Mouse (Mus musculus) midbrain, postnatal 0 days (tissue): ENCODE measurements around the gene Ccl24. TPM values are rescaled to one million over a fixed set of nuclear protein-coding genes. Genes with fewer than 3 reads are reported as not detected.

Source experiments
- ATAC-seq: fragments of 200-750 bp; cut with Nextera tagmentation; 2 replicates; pipeline ENCODE4 v1.8.0; 2017; ENCODE audit warnings: moderate number of reproducible peaks, mild to moderate bottlenecking, moderate TSS enrichment, moderate library complexity; ENCODE audit not compliant: low FRiP score
- DNase-seq: peaks from one replicate; pipeline ENCODE4 v3.0.0-alpha.2; 2015; ENCODE audit warnings: low spot score
- H3K27ac ChIP-seq: fragments of 300-500 bp; sonication (generic); 2 replicates; pipeline ENCODE4 v1.5.1; 2014; ENCODE audit warnings: low read depth, mild to moderate bottlenecking, low read length, mixed read lengths
- H3K27me3 ChIP-seq: fragments of 300-500 bp; sonication (generic); 2 replicates; pipeline ENCODE4 v1.6.1; 2014; ENCODE audit warnings: low read length, control low read depth, mixed read lengths; ENCODE audit not compliant: insufficient read depth
- H3K36me3 ChIP-seq: fragments of 300-500 bp; sonication (generic); 2 replicates; pipeline ENCODE4 v1.6.1; 2014; ENCODE audit warnings: low read length, control low read depth, mixed read lengths; ENCODE audit not compliant: insufficient read depth
- H3K4me1 ChIP-seq: fragments of 300-500 bp; sonication (generic); 2 replicates; pipeline ENCODE4 v1.6.1; 2014; ENCODE audit warnings: mild to moderate bottlenecking, control low read depth, antibody characterized with exemption, low read length, mixed read lengths; ENCODE audit not compliant: insufficient read depth
- H3K4me2 ChIP-seq: fragments of 300-500 bp; sonication (generic); 2 replicates; pipeline ENCODE4 v1.6.1; 2014; ENCODE audit warnings: low read depth, mild to moderate bottlenecking, low read length, mixed read lengths; ENCODE audit not compliant: poor library complexity, severe bottlenecking
- H3K4me3 ChIP-seq: fragments of 300-500 bp; sonication (generic); 2 replicates; pipeline ENCODE4 v1.5.1; 2014; ENCODE audit warnings: low read depth, mild to moderate bottlenecking, low read length, moderate library complexity
- H3K9ac ChIP-seq: fragments of 300-500 bp; sonication (generic); replicated peaks from 2 replicates; pipeline ENCODE4 v1.6.1; 2014; ENCODE audit warnings: mild to moderate bottlenecking, low read length, moderate library complexity, mixed read lengths; ENCODE audit not compliant: poor library complexity, severe bottlenecking
- H3K9me3 ChIP-seq: fragments of 300-500 bp; sonication (generic); 2 replicates; pipeline ENCODE4 v1.6.1; 2016; ENCODE audit warnings: low read length, control low read depth
- CTCF ChIP-seq: IDR thresholded peaks from 2 replicates; pipeline ENCODE4 v1.5.1; 2016; ENCODE audit warnings: antibody characterized with exemption, mild to moderate bottlenecking
- WGBS: fragments of 180-500 bp; shearing (Covaris S2); extraction: QIAGEN DNeasy Blood & Tissue Kit; methylation state at CpG from one replicate; pipeline ENCODE4 v1.1.7; 2014; 5-methylcytosine and 5-hydroxymethylcytosine counted together
- polyA plus RNA-seq: library from polyadenylated mRNA; unstranded; fragments of >200 nt; fragmentation: Nextera tagmentation; extraction: Ambion mirVana; gene quantifications from 2 replicates; pipeline ENCODE4 v1.2.1, GENCODE M21; 2015
- total RNA-seq: library from RNA; depleted of rRNA; stranded (reverse); fragments of >200 nt; gene quantifications from 2 replicates; pipeline ENCODE4 v1.2.3, GENCODE M21; 2014; rRNA removed

The Ccl24 gene
- total and polyA plus RNA-seq, 2 experiments from 2014 or later = 0.66 to 2.4 TPM

- H3K9me3 ChIP-seq = no peaks in the 10 kb centered on the region
- H3K36me3 ChIP-seq = no peaks in the 10 kb centered on the region
- H3K27me3 ChIP-seq = no peaks in the 10 kb centered on the region
- H3K9ac ChIP-seq = no peak overlapping the region
- no peak for ATAC-seq
- TF ChIP-seq CTCF = no peak
- no peak for DNase-seq
- WGBS = 28% methylated on average over 7 of the region's 7 CpGs
- H3K4me2 ChIP-seq = no peak overlapping the region
- no peak overlapping the region for H3K27ac ChIP-seq
- H3K4me3 ChIP-seq = no peak overlapping the region
- H3K4me1 ChIP-seq = no peaks in the 10 kb centered on the region
Measured at GRCm38 (mm10) chr5:135527986-135528385, 44.9 kb downstream of the Ccl24 start.

GRCm38 (mm10) chr5:135524660-135525560 lies 47.9 kb downstream of the Ccl24 start:
- no peaks in the 10 kb centered on the region for H3K9me3 ChIP-seq
- TF ChIP-seq CTCF = no peak
- H3K4me2 ChIP-seq = no peak overlapping the region
- no peak overlapping the region for H3K4me3 ChIP-seq
- H3K27ac ChIP-seq = no peak overlapping the region
- DNase-seq (no peak), ATAC-seq (no peak)
- no peaks in the 10 kb centered on the region for H3K36me3 ChIP-seq
- H3K27me3 ChIP-seq = no peaks in the 10 kb centered on the region
- H3K4me1 ChIP-seq = no peaks in the 10 kb centered on the region
- H3K9ac ChIP-seq = no peak overlapping the region
- WGBS = 78% methylated on average over 11 of the region's 11 CpGs

GRCm38 (mm10) chr5:135524087-135524486 lies 48.8 kb downstream of the Ccl24 start:
- TF ChIP-seq CTCF = no peak
- Histone ChIP-seq H3K4me1 (no peaks in the 10 kb centered on the region), H3K27ac (no peak overlapping the region), H3K9ac (no peak overlapping the region), H3K36me3 (no peaks in the 10 kb centered on the region), H3K4me2 (no peak overlapping the region), H3K9me3 (no peaks in the 10 kb centered on the region), H3K27me3 (no peaks in the 10 kb centered on the region), H3K4me3 (no peak overlapping the region)
- no peak for DNase-seq
- ATAC-seq = no peak
- 89% methylated on average over 2 of the region's 2 CpGs for WGBS

- Histone ChIP-seq H3K4me2 (no peak overlapping the region), H3K4me3 (no peak overlapping the region), H3K27me3 (no peaks in the 10 kb centered on the region), H3K9me3 (no peaks in the 10 kb centered on the region), H3K36me3 (no peaks in the 10 kb centered on the region), H3K4me1 (no peaks in the 10 kb centered on the region), H3K27ac (no peak overlapping the region), H3K9ac (no peak overlapping the region)
- no peak for TF ChIP-seq CTCF
- 88% methylated on average over 9 of the region's 9 CpGs for WGBS
- DNase-seq (no peak), ATAC-seq (no peak)
Measured at GRCm38 (mm10) chr5:135522111-135522722, 50.6 kb downstream of the Ccl24 start.

Other genes with a start within 250 kb of the Ccl24 start
- gene Fkbp6, start 223.0 kb downstream of the Ccl24 start, total RNA-seq = 0.33 and 0.49 TPM in 2 replicates
- gene Fkbp6, start 223.0 kb downstream of the Ccl24 start, polyA plus RNA-seq = 0.12 and 0.36 TPM in 2 replicates
- gene Trim50, start 219.8 kb downstream of the Ccl24 start, total RNA-seq = not detected in 2 replicates
- not detected in 2 replicates for gene Trim50, start 219.8 kb downstream of the Ccl24 start, polyA plus RNA-seq
- gene Nsun5, start 203.1 kb downstream of the Ccl24 start, total RNA-seq = 24.5 and 24.8 TPM in 2 replicates
- gene Nsun5, start 203.1 kb downstream of the Ccl24 start, polyA plus RNA-seq = 16.8 and 19.0 TPM in 2 replicates
- 12.4 and 12.8 TPM in 2 replicates for gene Pom121, start 178.5 kb downstream of the Ccl24 start, total RNA-seq
- 6.7 and 8.5 TPM in 2 replicates for gene Pom121, start 178.5 kb downstream of the Ccl24 start, polyA plus RNA-seq
- 122 and 126 TPM in 2 replicates for gene Hip1, start 27.9 kb downstream of the Ccl24 start, total RNA-seq
- 24.9 and 28.3 TPM in 2 replicates for gene Hip1, start 27.9 kb downstream of the Ccl24 start, polyA plus RNA-seq
- gene Ccl26, start 9.5 kb downstream of the Ccl24 start, total RNA-seq = not detected in 2 replicates
- gene Ccl26, start 9.5 kb downstream of the Ccl24 start, polyA plus RNA-seq = not detected in 2 replicates
- 31.3 and 31.8 TPM in 2 replicates for gene Rhbdd2, start 59.6 kb upstream of the Ccl24 start, total RNA-seq
- gene Rhbdd2, start 59.6 kb upstream of the Ccl24 start, polyA plus RNA-seq = 136 and 143 TPM in 2 replicates
- gene Por, start 97.0 kb upstream of the Ccl24 start, total RNA-seq = 75.2 and 85.5 TPM in 2 replicates
- gene Por, start 97.0 kb upstream of the Ccl24 start, polyA plus RNA-seq = 94.1 and 96.5 TPM in 2 replicates
- gene Tmem120a, start 171.4 kb upstream of the Ccl24 start, total RNA-seq = 44.9 and 67.3 TPM in 2 replicates
- 99.2 and 100 TPM in 2 replicates for gene Tmem120a, start 171.4 kb upstream of the Ccl24 start, polyA plus RNA-seq
- not detected in 2 replicates for gene Styxl1, start 205.3 kb upstream of the Ccl24 start, total RNA-seq
- 0.33 and 0.44 TPM in 2 replicates for gene Styxl1, start 205.3 kb upstream of the Ccl24 start, polyA plus RNA-seq
- 158 and 172 TPM in 2 replicates for gene Mdh2, start 205.4 kb upstream of the Ccl24 start, total RNA-seq
- 656 and 707 TPM in 2 replicates for gene Mdh2, start 205.4 kb upstream of the Ccl24 start, polyA plus RNA-seq
- gene Srrm3, start 233.8 kb upstream of the Ccl24 start, total RNA-seq = 85.2 and 123 TPM in 2 replicates
- 52.5 and 58.8 TPM in 2 replicates for gene Srrm3, start 233.8 kb upstream of the Ccl24 start, polyA plus RNA-seq